Comparison of ENCODE assay signal across 8 mouse cellular contexts in the genomic region with DNA sequence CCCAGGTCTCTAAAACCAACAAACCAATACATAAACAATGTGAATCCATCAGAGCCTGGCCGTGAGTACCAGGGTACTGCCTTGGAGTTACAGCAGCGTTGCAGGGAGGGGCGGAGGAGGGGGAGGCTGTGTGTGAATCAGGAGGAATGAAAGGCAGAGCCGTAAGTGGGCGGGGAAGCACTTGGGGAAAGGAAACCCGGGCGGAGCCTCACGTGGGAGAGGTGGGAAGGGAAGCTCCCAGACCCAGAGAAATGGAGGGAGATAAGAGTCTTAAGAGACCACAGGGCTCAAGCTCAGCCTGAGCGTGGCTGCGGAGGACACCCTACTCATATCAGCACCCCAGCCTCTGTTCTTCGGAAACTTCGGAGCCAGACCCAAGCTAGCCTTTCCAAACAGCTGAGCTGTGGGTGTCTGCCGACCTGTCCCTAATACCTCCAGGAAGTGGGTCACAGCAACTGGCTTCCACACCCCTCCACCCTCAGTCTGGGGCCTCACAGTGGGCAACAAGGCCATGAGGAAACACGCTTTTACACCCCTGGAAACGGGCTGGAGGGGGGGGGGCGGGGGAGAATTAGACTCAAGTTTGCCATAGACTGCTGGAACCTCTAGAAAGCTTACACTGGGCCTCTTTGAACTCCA. TPM values are rescaled to one million over a fixed set of nuclear protein-coding genes. Genes with fewer than 3 reads are reported as not detected.
DNase-seq lines count a peak whose midpoint lies in the region; ATAC-seq lines count a peak whose summit lies in the region.

No protein-coding gene starts in this region.

- no peak overlapping the region for H3K27ac ChIP-seq in neural tube, embryonic 15.5 days (replicated peaks)

- DNase-seq in NIH3T3 (ENCODE audit: low read depth) = peak; percentile 94
- DNase-seq in heart, adult 9 months (ENCODE audit: low spot score in 2 of 2) = peak; percentile 37 to 51
- peak; percentile 44 to 50 for DNase-seq in kidney, adult 8-10 months
- DNase-seq in lung, adult 18-20 months = peak; percentile 88 to 93
- no peak for DNase-seq in layer of hippocampus, adult 8-10 months (ENCODE audit: low spot score in 2 of 2)

- 12% methylated on average over 16 of the region's 16 CpGs for WGBS in neural tube, embryonic 15.5 days

- peak overlapping the region; percentile 33 for H3K4me2 ChIP-seq in neural tube, embryonic 15.5 days

- H3K36me3 ChIP-seq in neural tube, embryonic 15.5 days = no peaks in the 10 kb centered on the region

- peak; percentile 88 for ATAC-seq in common myeloid progenitor, adult 5-6 weeks (replicated peaks; ENCODE audit: low read depth, poor library complexity, severe bottlenecking)
- no peak for ATAC-seq in neural tube, embryonic 15.5 days (ENCODE audit: low FRiP score)
- no peak for ATAC-seq in inflammation-experienced regulatory T-cells, adult 6 months

- no peak overlapping the region for H3K4me3 ChIP-seq in neural tube, embryonic 15.5 days (replicated peaks)

- H3K27me3 ChIP-seq in neural tube, embryonic 15.5 days (replicated peaks) = peaks cover 5% of the 10 kb centered on the region; the same call in 1 of the 2 replicates

- H3K9ac ChIP-seq in neural tube, embryonic 15.5 days (replicated peaks) = no peak overlapping the region

- no peaks in the 10 kb centered on the region for H3K9me3 ChIP-seq in neural tube, embryonic 15.5 days (replicated peaks)

- peaks cover 11% of the 10 kb centered on the region for H3K4me1 ChIP-seq in neural tube, embryonic 15.5 days

RNA-seq across cellular contexts. Expression of a gene that starts 14.7 kb away (rescaled TPM):
- not detected in 2 replicates for total RNA-seq in common myeloid progenitor, adult 5-6 weeks (2017)
- 0.89 and 0.93 TPM in 2 replicates for polyA plus RNA-seq in neural tube, embryonic 15.5 days (2015; fragmentation: Nextera tagmentation; extraction: Ambion mirVana)
- not detected for polyA plus RNA-seq in inflammation-experienced regulatory T-cells, adult 6 months (2017; shearing (Covaris generic))
- total RNA-seq in layer of hippocampus, adult 8-10 months (2022) = 1 to 10 TPM in 3 of 4 experiments, under 1 TPM in 1; 0.78 to 1.6 (median 1.4) TPM

Comparison
In these comparisons a context has a peak if more than half of its experiments do, and no peak if none do; other contexts are left out.
1. DNase-seq: peak in NIH3T3 (single experiment), heart, adult 9 months (2 of 2), kidney, adult 8-10 months (2 of 2) and lung, adult 18-20 months (2 of 2); none in layer of hippocampus, adult 8-10 months (0 of 2).